Mouse (Mus musculus): ENCODE measurements around the gene Supt7l. TPM values are rescaled to one million over a fixed set of nuclear protein-coding genes. Genes with fewer than 3 reads are reported as not detected.

Gene Supt7l
- polyA plus RNA-seq, 1 experiment from 2014 or later = 29.3 TPM

GRCm38 (mm10) chr5:31485440-31485839 lies 42.2 kb downstream of the Supt7l start, which contains the start of gene 4930548H24Rik:
4930548H24Rik (plus strand) TSS chr5:31485740.
- Histone ChIP-seq H3K4me3 (no peak within 1 kb of the TSS), H3K36me3 (replicated peaks) (peaks cover 47% of the 10 kb centered on the region), H3K27ac (replicated peaks) (no peak within 1 kb of the TSS), H3K4me1 (no peaks in the 10 kb centered on the region), H3K9me3 (no peaks in the 10 kb centered on the region), H3K27me3 (replicated peaks; ENCODE audit: low read depth, poor library complexity, severe bottlenecking) (no peaks in the 10 kb centered on the region)
- 95% methylated on average over 3 of the region's 3 CpGs for WGBS
- DNase-seq (ENCODE audit: low spot score) = no peak

GRCm38 (mm10) chr5:31480536-31480935 lies 47.1 kb downstream of the Supt7l start:
- Histone ChIP-seq H3K27ac (replicated peaks) (no peak overlapping the region), H3K4me3 (no peak overlapping the region), H3K9me3 (no peaks in the 10 kb centered on the region), H3K4me1 (no peaks in the 10 kb centered on the region), H3K36me3 (replicated peaks) (peaks cover 93% of the 10 kb centered on the region), H3K27me3 (replicated peaks; ENCODE audit: low read depth, poor library complexity, severe bottlenecking) (no peaks in the 10 kb centered on the region)
- WGBS = 90% methylated on average over 4 of the region's 4 CpGs
- no peak for DNase-seq (ENCODE audit: low spot score)

- peak; percentile 65 for DNase-seq (ENCODE audit: low spot score)
- no peaks in the 10 kb centered on the region for H3K9me3 ChIP-seq
- peaks cover 98% of the 10 kb centered on the region for H3K36me3 ChIP-seq (replicated peaks)
- H3K4me3 ChIP-seq = no peak overlapping the region
- H3K4me1 ChIP-seq = no peaks in the 10 kb centered on the region
- WGBS = 78% methylated on average over 7 of the region's 7 CpGs
- no peak overlapping the region for H3K27ac ChIP-seq (replicated peaks)
- no peaks in the 10 kb centered on the region for H3K27me3 ChIP-seq (replicated peaks; ENCODE audit: low read depth, poor library complexity, severe bottlenecking)
These were observed 57.3 kb downstream of the Supt7l start for GRCm38 (mm10) chr5:31470334-31470733.

GRCm38 (mm10) chr5:31469711-31470110 lies 57.9 kb downstream of the Supt7l start:
- Histone ChIP-seq H3K9me3 (no peaks in the 10 kb centered on the region), H3K36me3 (replicated peaks) (peaks cover 95% of the 10 kb centered on the region)
- WGBS = 86% methylated on average over 6 of the region's 6 CpGs

GRCm38 (mm10) chr5:31467798-31468197 lies 59.8 kb downstream of the Supt7l start:
- 96% methylated on average over 3 of the region's 3 CpGs for WGBS
- peaks cover 78% of the 10 kb centered on the region for H3K36me3 ChIP-seq (replicated peaks)
- no peaks in the 10 kb centered on the region for H3K27me3 ChIP-seq (replicated peaks; ENCODE audit: low read depth, poor library complexity, severe bottlenecking)
- no peak overlapping the region for H3K27ac ChIP-seq (replicated peaks)
- no peaks in the 10 kb centered on the region for H3K4me1 ChIP-seq
- H3K4me3 ChIP-seq = no peak overlapping the region
- no peaks in the 10 kb centered on the region for H3K9me3 ChIP-seq
- DNase-seq (ENCODE audit: low spot score) = no peak

More at GRCm38 (mm10) chr5:31469711-31470110, 57.9 kb downstream of the Supt7l start:
- no peaks in the 10 kb centered on the region for H3K27me3 ChIP-seq (replicated peaks; ENCODE audit: low read depth, poor library complexity, severe bottlenecking)
- no peak for DNase-seq (ENCODE audit: low spot score)
- H3K4me3 ChIP-seq = no peak overlapping the region
- no peak overlapping the region for H3K27ac ChIP-seq (replicated peaks)
- H3K4me1 ChIP-seq = no peaks in the 10 kb centered on the region

Other genes starting within 250 kb of the Supt7l start
- 37.3 and 39.2 TPM in 2 replicates for gene Ift172, start 236.7 kb downstream of the Supt7l start, polyA plus RNA-seq (2016; fragmentation: Nextera tagmentation; extraction: Ambion mirVana)
- 54.6 and 57.1 TPM in 2 replicates for gene Fndc4, start 231.7 kb downstream of the Supt7l start, polyA plus RNA-seq (2016; fragmentation: Nextera tagmentation; extraction: Ambion mirVana)
- gene Gckr, start 230.4 kb downstream of the Supt7l start, polyA plus RNA-seq (2016; fragmentation: Nextera tagmentation; extraction: Ambion mirVana) = 0.19 and 0.29 TPM in 2 replicates
- 76.5 and 77.9 TPM in 2 replicates for gene Zfp512, start 75.4 kb downstream of the Supt7l start, polyA plus RNA-seq (2016; fragmentation: Nextera tagmentation; extraction: Ambion mirVana)
- 0.11 and 0.16 TPM in 2 replicates for gene 4930548H24Rik, start 42.1 kb downstream of the Supt7l start, polyA plus RNA-seq (2016; fragmentation: Nextera tagmentation; extraction: Ambion mirVana)
- 110 and 113 TPM in 2 replicates for gene Gpn1, start 33.1 kb downstream of the Supt7l start, polyA plus RNA-seq (2016; fragmentation: Nextera tagmentation; extraction: Ambion mirVana)
- gene Slc4a1ap, start 812 bp downstream of the Supt7l start, polyA plus RNA-seq (2016; fragmentation: Nextera tagmentation; extraction: Ambion mirVana) = 32.2 and 33.1 TPM in 2 replicates
- gene Mrpl33, start 69.1 kb upstream of the Supt7l start, polyA plus RNA-seq (2016; fragmentation: Nextera tagmentation; extraction: Ambion mirVana) = 237 and 243 TPM in 2 replicates
- 4.1 and 4.9 TPM in 2 replicates for gene Rbks, start 169.8 kb upstream of the Supt7l start, polyA plus RNA-seq (2016; fragmentation: Nextera tagmentation; extraction: Ambion mirVana)
- 47.0 and 51.7 TPM in 2 replicates for gene Babam2, start 169.9 kb upstream of the Supt7l start, polyA plus RNA-seq (2016; fragmentation: Nextera tagmentation; extraction: Ambion mirVana)